In the genomic region with DNA sequence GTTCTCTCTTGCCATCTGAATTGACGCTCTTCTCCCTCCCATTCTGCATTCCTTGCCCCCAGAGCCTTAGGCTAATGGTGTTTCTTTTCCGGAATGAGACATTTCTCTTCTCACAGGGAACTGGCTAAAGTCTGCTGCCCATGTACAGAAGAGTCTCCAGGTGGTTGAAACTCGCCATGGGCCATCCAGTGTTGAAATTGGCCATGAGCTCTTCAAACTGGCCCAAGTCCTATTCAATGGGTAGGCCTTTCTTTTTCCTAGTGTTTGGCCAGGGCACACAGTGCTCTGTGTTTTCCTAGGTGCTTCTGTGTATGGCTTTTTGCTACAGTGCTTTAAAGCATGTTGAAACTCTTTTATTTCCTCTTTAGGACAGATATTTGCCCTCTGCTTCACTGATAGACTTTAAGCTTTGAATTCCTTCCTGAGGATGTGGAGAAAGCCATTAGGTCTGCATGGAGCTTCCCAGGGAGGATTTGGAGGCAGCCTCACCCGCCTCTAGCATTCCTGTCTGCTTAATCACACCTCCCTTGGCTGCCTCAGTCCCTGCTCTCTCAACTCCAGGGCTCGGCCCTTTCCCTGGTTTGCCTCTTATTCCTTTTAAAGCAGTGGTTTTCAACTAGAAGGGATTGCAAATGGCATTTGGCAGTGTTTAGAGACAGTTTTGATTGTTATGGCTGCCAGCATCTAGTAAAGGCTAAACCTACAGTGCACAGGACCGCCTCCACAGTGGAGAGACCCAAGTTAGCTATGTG, we compare ENCODE assay signal across 9 mouse cellular contexts. TPM values are rescaled to one million over a fixed set of nuclear protein-coding genes. Genes with fewer than 3 reads are reported as not detected.
DNase-seq lines count a peak whose midpoint lies in the region; ATAC-seq and TF ChIP-seq lines count a peak whose summit lies in the region.
"Had no signal": no experiment of that assay in that cellular context is flagged by ENCODE, and none has a peak within 500 bp of the region (broad histone marks: within the 10 kb centered on the region; RNA-seq: fewer than 3 reads in every experiment).

No protein-coding gene starts in this region.

- no peak for DNase-seq in testis, postnatal 14 days (ENCODE audit: low spot score)
- peak; percentile 22 for DNase-seq in gonadal fat pad, adult 2 months (ENCODE audit: low read depth)
- peak; percentile 65 to 74 for DNase-seq in lung, adult 18-20 months
- no peak for DNase-seq in forebrain, embryonic 11.5 days (ENCODE audit: low spot score)
- no peak for DNase-seq in layer of hippocampus, adult 9-11 months
- DNase-seq in thymus, postnatal 0 days (ENCODE audit: low spot score), result no peak
- DNase-seq: thymus, postnatal 14 days had no signal

- no peak overlapping the region for H3K9ac ChIP-seq in forebrain, embryonic 11.5 days (ENCODE audit: low read length)

- 78% methylated on average over 6 of the region's 6 CpGs for WGBS in forebrain, embryonic 11.5 days

- no peaks in the 10 kb centered on the region; the same call in 1 of the 2 replicates for H3K36me3 ChIP-seq in testis, adult 2 months (ENCODE audit: control insufficient read depth, insufficient read depth, low read length)
- no peaks in the 10 kb centered on the region for H3K36me3 ChIP-seq in forebrain, embryonic 11.5 days (ENCODE audit: control insufficient read depth, insufficient read depth, low read length)

- no peak for TF ChIP-seq CTCF in testis, adult 2 months (IDR thresholded peaks at IDR 0.05; ENCODE audit: control insufficient read depth, insufficient read depth, insufficient replicate concordance, low read depth, low read length)

- no peaks in the 10 kb centered on the region for H3K9me3 ChIP-seq in forebrain, embryonic 11.5 days (ENCODE audit: control insufficient read depth, low read length)

- no peak overlapping the region for H3K4me2 ChIP-seq in forebrain, embryonic 11.5 days (ENCODE audit: low read depth, low read length, severe bottlenecking)

- peak overlapping the region; percentile 60 for H3K27ac ChIP-seq in testis, adult 2 months (ENCODE audit: control insufficient read depth, insufficient read depth, low read depth, low read length)
- no peak overlapping the region for H3K27ac ChIP-seq in forebrain, embryonic 11.5 days (ENCODE audit: low read depth, low read length)
- H3K27ac ChIP-seq: macrophage had no signal

- no peak for ATAC-seq in forebrain, embryonic 11.5 days (replicated peaks; ENCODE audit: low FRiP score)

- H3K27me3 ChIP-seq in testis, adult 2 months (ENCODE audit: control insufficient read depth, insufficient read depth, low read length), result no peaks in the 10 kb centered on the region
- H3K27me3 ChIP-seq in forebrain, embryonic 11.5 days (ENCODE audit: control insufficient read depth, insufficient read depth, low read length), result no peaks in the 10 kb centered on the region

- no peaks in the 10 kb centered on the region for H3K4me1 ChIP-seq in testis, adult 2 months (ENCODE audit: control insufficient read depth, insufficient read depth, low read length)
- no peaks in the 10 kb centered on the region for H3K4me1 ChIP-seq in forebrain, embryonic 11.5 days (replicated peaks; ENCODE audit: control insufficient read depth, insufficient read depth, low read length)

- H3K4me3 ChIP-seq in testis, adult 2 months (ENCODE audit: control insufficient read depth, low read depth, low read length), result no peak overlapping the region
- H3K4me3 ChIP-seq in forebrain, embryonic 11.5 days (ENCODE audit: low read depth, low read length), result no peak overlapping the region

- no peak for TF ChIP-seq POLR2A in testis, adult 2 months (IDR thresholded peaks at IDR 0.05; ENCODE audit: control insufficient read depth, low read depth, low read length)

RNA-seq across cellular contexts. Expression of gene Serpinf1, which starts 19.0 kb away (rescaled TPM):
- polyA plus RNA-seq in testis, adult 2 months (2012; rRNA removed), result 13.2 and 13.3 TPM in 2 replicates
- polyA plus RNA-seq in gonadal fat pad, adult 2 months (2012; rRNA removed), result 260 and 334 TPM in 2 replicates
- 53.6 and 69.3 TPM in 2 replicates for polyA plus RNA-seq in forebrain, embryonic 11.5 days (2014; fragmentation: Nextera tagmentation; extraction: Ambion mirVana)
- polyA plus RNA-seq in thymus, postnatal 0 days (2015; fragmentation: Nextera tagmentation; extraction: Ambion mirVana), result 44.9 and 47.7 TPM in 2 replicates

RNA-seq across cellular contexts. Expression of gene Serpinf2, which starts 35.9 kb away (rescaled TPM):
- polyA plus RNA-seq in testis, adult 2 months (2012; rRNA removed), result 0.29 and 0.33 TPM in 2 replicates
- 93.7 and 148 TPM in 2 replicates for polyA plus RNA-seq in gonadal fat pad, adult 2 months (2012; rRNA removed)
- not detected in 2 replicates for polyA plus RNA-seq in forebrain, embryonic 11.5 days (2014; fragmentation: Nextera tagmentation; extraction: Ambion mirVana)
- 0.10 TPM in 1 of 2 replicates, not detected in the other for polyA plus RNA-seq in thymus, postnatal 0 days (2015; fragmentation: Nextera tagmentation; extraction: Ambion mirVana)
- polyA plus RNA-seq: macrophage had no signal

RNA-seq across cellular contexts. Expression of gene Wdr81, which starts 51.0 kb away (rescaled TPM):
- 4.1 and 5.1 TPM in 2 replicates for polyA plus RNA-seq in testis, adult 2 months (2012; rRNA removed)
- 16.2 and 20.5 TPM in 2 replicates for polyA plus RNA-seq in gonadal fat pad, adult 2 months (2012; rRNA removed)
- 6.3 and 6.5 TPM in 2 replicates for polyA plus RNA-seq in forebrain, embryonic 11.5 days (2014; fragmentation: Nextera tagmentation; extraction: Ambion mirVana)
- polyA plus RNA-seq in thymus, postnatal 0 days (2015; fragmentation: Nextera tagmentation; extraction: Ambion mirVana), result 5.7 and 5.9 TPM in 2 replicates

RNA-seq across cellular contexts. Expression of gene Smyd4, which starts 55.2 kb away (rescaled TPM):
- 1.8 and 2.1 TPM in 2 replicates for polyA plus RNA-seq in testis, adult 2 months (2012; rRNA removed)
- 5.1 TPM in 2 replicates for polyA plus RNA-seq in gonadal fat pad, adult 2 months (2012; rRNA removed)
- 17.3 and 20.0 TPM in 2 replicates for polyA plus RNA-seq in forebrain, embryonic 11.5 days (2014; fragmentation: Nextera tagmentation; extraction: Ambion mirVana)
- 6.2 and 9.5 TPM in 2 replicates for polyA plus RNA-seq in thymus, postnatal 0 days (2015; fragmentation: Nextera tagmentation; extraction: Ambion mirVana)

RNA-seq across cellular contexts. Expression of gene Rpa1, which starts 55.4 kb away (rescaled TPM):
- 73.7 and 76.4 TPM in 2 replicates for polyA plus RNA-seq in testis, adult 2 months (2012; rRNA removed)
- 17.9 and 21.6 TPM in 2 replicates for polyA plus RNA-seq in gonadal fat pad, adult 2 months (2012; rRNA removed)
- polyA plus RNA-seq in forebrain, embryonic 11.5 days (2014; fragmentation: Nextera tagmentation; extraction: Ambion mirVana), result 140 and 146 TPM in 2 replicates
- 145 and 158 TPM in 2 replicates for polyA plus RNA-seq in thymus, postnatal 0 days (2015; fragmentation: Nextera tagmentation; extraction: Ambion mirVana)

Comparison
In these comparisons a context has a peak if more than half of its experiments do, and no peak if none do; other contexts are left out.
1. DNase-seq: peak in gonadal fat pad, adult 2 months (single experiment) and lung, adult 18-20 months (2 of 2); none in testis, postnatal 14 days (single experiment), forebrain, embryonic 11.5 days (single experiment), layer of hippocampus, adult 9-11 months (single experiment) and thymus, postnatal 0 days (single experiment).
2. RNA of gene Serpinf2, which starts 35.9 kb away (polyA plus RNA-seq): 93.7 to 148 TPM in gonadal fat pad, adult 2 months; 0.29 to 0.33 TPM in testis, adult 2 months, 0.10 TPM in thymus, postnatal 0 days and not detected in forebrain, embryonic 11.5 days; every median in the first group is over 10 times any median in the second.